Mouse (Mus musculus): ENCODE measurements around the gene Gm49361.

DNA sequence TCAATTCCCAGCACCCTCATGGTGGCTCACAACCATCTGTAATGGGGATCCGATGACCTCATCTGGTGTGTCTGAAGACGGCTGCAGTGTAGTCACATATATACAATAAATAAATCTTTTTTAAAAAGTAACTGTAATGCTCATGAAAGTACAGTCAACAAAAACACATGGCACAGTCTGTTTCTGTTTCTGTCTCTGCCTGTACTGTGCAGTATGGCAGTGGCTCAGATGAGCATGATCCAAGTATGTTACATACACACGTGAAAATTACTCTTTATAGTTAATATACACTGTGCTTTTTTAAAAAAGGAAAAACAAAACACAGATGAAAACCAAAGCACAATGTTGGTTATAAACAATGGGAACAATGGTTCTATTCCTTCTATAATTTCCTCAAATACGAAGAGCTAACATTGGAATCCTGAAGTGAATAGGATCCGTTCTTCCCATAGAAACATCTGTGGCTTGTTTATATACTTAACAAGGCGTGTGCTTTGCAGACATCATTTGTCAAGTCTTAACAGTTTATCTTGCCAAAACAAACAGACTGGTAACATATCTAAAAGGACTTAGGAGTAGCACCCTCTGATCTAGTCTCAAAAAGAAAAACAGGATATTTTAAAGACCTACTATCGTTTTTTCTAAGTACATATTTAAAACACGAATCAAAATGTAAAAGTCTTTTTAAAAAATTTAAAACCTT, 139.1 kb downstream of the Gm49361 start:
- no peak for TF ChIP-seq CTCF (IDR thresholded peaks at IDR 0.05; ENCODE audit: low read depth)
- TF ChIP-seq EP300 (IDR thresholded peaks at IDR 0.05; ENCODE audit: low read depth), result peak; percentile 14; the same call in 1 of the 2 replicates
